Mouse (Mus musculus) embryonic facial prominence, embryonic 15.5 days (tissue): Measurements from ENCODE around the gene Ccser2. TPM values are rescaled to one million over a fixed set of nuclear protein-coding genes. Genes with fewer than 3 reads are reported as not detected.

Experiments used
- ATAC-seq: fragments of 200-750 bp; cut with Nextera tagmentation; 2 replicates; pipeline ENCODE4 v1.8.0; 2017; ENCODE audit warnings: low read depth, moderate TSS enrichment; ENCODE audit not compliant: insufficient number of reproducible peaks, low FRiP score, low TSS enrichment
- H3K27ac ChIP-seq: fragments of 300-500 bp; sonication (generic); replicated peaks from 2 replicates; pipeline ENCODE4 v1.5.1; 2015; ENCODE audit warnings: mild to moderate bottlenecking, inconsistent platforms
- H3K27me3 ChIP-seq: fragments of 300-500 bp; sonication (generic); 2 replicates; pipeline ENCODE4 v1.6.1; 2015; ENCODE audit warnings: inconsistent platforms
- H3K36me3 ChIP-seq: fragments of 300-500 bp; sonication (generic); 2 replicates; pipeline ENCODE4 v1.6.1; 2015; ENCODE audit warnings: mild to moderate bottlenecking, inconsistent platforms
- H3K4me1 ChIP-seq: fragments of 300-500 bp; sonication (generic); 2 replicates; pipeline ENCODE4 v1.6.1; 2015; ENCODE audit warnings: inconsistent platforms
- H3K4me2 ChIP-seq: fragments of 300-500 bp; sonication (generic); replicated peaks from 2 replicates; pipeline ENCODE4 v1.6.1; 2015; ENCODE audit warnings: mild to moderate bottlenecking, inconsistent platforms
- H3K4me3 ChIP-seq: fragments of 300-500 bp; sonication (generic); replicated peaks from 2 replicates; pipeline ENCODE4 v1.5.1; 2015; ENCODE audit warnings: mild to moderate bottlenecking, inconsistent platforms
- H3K9ac ChIP-seq: fragments of 300-500 bp; sonication (generic); 2 replicates; pipeline ENCODE4 v1.6.1; 2015; ENCODE audit warnings: inconsistent platforms
- H3K9me3 ChIP-seq: fragments of 300-500 bp; sonication (generic); replicated peaks from 2 replicates; pipeline ENCODE4 v1.6.1; 2016; ENCODE audit warnings: inconsistent platforms
- WGBS: fragments of 180-500 bp; shearing (Covaris S2); methylation state at CpG from one replicate; pipeline ENCODE4 v1.1.7; 2015; 5-methylcytosine and 5-hydroxymethylcytosine counted together
- polyA plus RNA-seq: library from polyadenylated mRNA; unstranded; fragments of >200 nt; fragmentation: Nextera tagmentation; extraction: Ambion mirVana; gene quantifications from 2 replicates; pipeline ENCODE4 v1.2.1, GENCODE M21; 2015

Gene Ccser2
- polyA plus RNA-seq, 1 experiment from 2014 or later: 51.3 TPM

DNA sequence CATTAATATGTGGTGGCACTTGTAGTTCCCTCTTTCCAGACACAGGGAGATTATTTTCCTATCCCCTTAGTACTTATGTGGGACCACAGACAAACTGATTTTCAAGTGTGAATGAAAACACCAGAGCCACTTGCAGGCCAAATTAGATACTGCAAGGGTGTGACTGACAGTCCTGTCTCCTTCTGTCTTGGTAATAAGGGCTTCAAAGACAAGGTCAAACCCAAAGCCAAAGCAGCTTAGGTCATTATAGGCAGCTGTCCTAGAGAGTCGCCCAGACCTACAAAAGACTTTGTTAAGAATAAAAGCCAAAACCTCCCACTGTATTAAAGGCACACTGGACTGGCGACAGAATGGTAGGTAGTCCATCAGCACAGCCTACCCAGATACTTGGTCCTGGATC is 30.6 kb downstream of the Ccser2 start:
- ATAC-seq: no peak
- Histone ChIP-seq H3K27ac (no peak overlapping the region), H3K4me1 (0 out of 2 replicates have a peak, but pooled peaks cover 7% of the 10 kb centered on the region), H3K9ac (no peak overlapping the region), H3K9me3 (no peaks in the 10 kb centered on the region), H3K4me3 (no peak overlapping the region), H3K36me3 (peaks cover 16% of the 10 kb centered on the region; the same call in 1 of the 2 replicates), H3K27me3 (no peaks in the 10 kb centered on the region), H3K4me2 (no peak overlapping the region)
- WGBS: 77% methylated on average over 2 of the region's 2 CpGs

DNA sequence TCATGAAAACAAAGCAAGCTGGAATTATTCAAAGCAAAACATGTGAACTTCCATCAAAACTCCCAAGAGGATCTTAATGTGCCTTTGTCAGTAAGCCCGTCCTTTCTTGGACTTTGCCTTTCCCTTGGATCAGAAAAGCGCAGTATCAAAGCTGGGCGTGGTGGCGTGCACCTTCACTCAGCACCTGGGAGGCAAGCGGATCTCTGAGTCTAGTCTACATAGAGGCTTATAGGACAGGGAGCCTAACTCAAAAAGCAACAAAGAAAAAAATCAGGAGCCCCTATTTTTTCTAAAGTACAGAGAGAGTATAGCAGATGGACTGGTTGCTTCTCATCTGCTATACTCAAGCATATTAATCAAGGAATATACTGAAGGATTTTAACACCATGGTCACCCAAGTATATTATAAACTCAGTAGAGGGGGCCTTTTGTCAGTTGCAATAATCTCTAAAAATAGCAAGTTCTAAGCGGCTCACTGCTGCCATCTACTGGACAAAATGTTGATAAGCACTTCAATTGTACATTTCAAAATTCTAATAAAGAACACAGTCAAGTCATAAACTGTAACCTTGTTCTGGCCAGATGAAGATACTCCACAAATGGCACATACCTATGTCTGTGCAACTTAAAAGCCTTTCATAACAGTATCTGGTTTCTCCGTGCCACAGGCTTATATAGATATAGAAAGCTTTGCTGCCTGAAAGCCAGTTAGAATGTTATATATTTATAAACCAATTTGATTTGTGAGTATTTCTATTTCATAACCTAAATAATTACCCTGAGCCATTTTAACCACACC is 31.3 kb downstream of the Ccser2 start:
- Histone ChIP-seq H3K36me3 (peaks cover 16% of the 10 kb centered on the region; the same call in 1 of the 2 replicates), H3K4me2 (no peak overlapping the region), H3K27ac (no peak overlapping the region), H3K4me1 (0 out of 2 replicates have a peak, but pooled peaks cover 11% of the 10 kb centered on the region), H3K27me3 (no peaks in the 10 kb centered on the region), H3K4me3 (no peak overlapping the region), H3K9me3 (no peaks in the 10 kb centered on the region), H3K9ac (no peak overlapping the region)
- WGBS: 65% methylated on average over 7 of the region's 7 CpGs
- ATAC-seq: no peak

DNA sequence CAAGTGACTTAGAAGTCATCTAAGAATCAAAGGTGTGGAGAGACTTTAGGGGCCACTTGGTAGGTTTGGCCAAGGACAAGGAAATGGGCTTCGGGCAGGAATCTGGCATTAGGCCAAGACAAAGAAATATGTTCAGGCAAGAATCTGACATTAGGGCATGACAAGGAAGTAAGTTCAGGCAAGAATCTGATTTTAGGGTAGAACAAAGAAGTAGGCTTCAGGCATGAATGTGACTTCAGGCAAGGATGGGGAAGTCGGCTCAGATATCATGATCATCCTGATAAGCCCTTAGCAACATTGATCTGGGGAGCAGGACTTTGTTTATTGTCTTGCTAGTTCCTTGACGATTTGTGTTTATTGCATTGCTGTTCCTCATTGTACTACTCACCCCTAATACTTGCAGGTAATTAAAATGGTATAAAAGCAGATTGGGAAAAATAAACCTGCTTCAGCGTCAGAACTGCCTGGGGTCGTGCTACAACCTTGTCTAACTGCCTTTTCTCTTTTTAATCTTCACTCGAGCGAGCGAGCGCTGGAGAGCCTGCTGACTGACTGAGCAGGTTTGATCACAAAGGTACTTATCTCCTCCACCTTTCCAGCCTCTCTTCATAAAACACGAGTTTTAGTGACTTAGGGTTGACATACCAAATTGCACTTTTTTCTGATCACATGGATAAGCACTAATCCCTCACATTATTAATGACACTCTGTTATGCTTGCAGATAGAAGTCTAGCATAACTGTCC is 35.8 kb downstream of the Ccser2 start:
- WGBS: 59% methylated on average over 10 of the region's 10 CpGs
- H3K4me2 ChIP-seq: no peak overlapping the region
- no peaks in the 10 kb centered on the region for H3K9me3 ChIP-seq
- H3K27ac ChIP-seq: 0 out of 2 replicates have a peak overlapping the region, but pooled peaks have one; percentile 19
- peaks cover under 1% of the 10 kb centered on the region; the same call in 1 of the 2 replicates for H3K36me3 ChIP-seq
- ATAC-seq: no peak
- no peak overlapping the region for H3K9ac ChIP-seq
- 0 out of 2 replicates have a peak, but pooled peaks cover 11% of the 10 kb centered on the region for H3K4me1 ChIP-seq
- no peaks in the 10 kb centered on the region for H3K27me3 ChIP-seq
- no peak overlapping the region for H3K4me3 ChIP-seq

DNA sequence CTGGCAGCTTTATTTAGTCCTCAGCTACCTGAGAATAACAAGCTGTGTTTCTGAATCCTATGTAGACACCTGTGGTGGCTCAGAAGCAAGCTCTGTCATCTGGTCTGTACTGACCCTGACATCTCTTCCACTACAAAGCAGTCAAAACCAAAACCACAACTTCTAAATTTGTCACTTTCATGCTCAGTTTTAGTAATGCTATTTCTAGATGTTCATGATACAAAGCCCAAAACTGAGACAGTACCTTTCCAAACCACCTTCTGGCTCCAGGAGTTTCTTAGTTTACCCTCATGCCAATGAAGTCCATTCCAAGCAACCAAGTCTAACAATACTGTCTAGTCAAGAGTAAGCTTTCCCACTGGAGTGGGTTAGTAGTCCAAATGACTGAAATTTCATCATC is 36.5 kb downstream of the Ccser2 start:
- Histone ChIP-seq H3K9me3 (no peaks in the 10 kb centered on the region), H3K36me3 (no peaks in the 10 kb centered on the region), H3K27me3 (no peaks in the 10 kb centered on the region), H3K4me3 (no peak overlapping the region), H3K9ac (no peak overlapping the region), H3K4me2 (no peak overlapping the region), H3K27ac (no peak overlapping the region), H3K4me1 (0 out of 2 replicates have a peak, but pooled peaks cover 11% of the 10 kb centered on the region)
- no peak for ATAC-seq

DNA sequence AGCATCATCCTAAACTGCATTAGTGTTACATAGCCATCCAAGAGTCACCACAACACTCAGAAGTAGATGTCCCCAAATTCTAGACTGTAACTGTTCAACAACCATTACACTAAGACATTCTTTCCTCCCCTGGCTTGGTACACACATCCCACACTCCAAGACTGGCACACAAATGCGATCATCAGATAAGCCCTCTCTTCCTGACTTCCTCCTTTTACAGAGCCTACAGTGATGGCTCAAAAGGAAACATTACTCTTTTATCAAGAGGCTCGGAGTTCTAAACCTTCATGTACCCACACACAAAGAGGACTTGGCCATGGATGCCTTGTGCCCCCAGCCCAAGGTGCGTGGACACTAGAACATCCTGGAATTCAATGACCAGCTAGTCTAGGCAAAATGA is 45.2 kb downstream of the Ccser2 start:
- Histone ChIP-seq H3K36me3 (peaks cover 8% of the 10 kb centered on the region; the same call in 1 of the 2 replicates), H3K27ac (no peak overlapping the region), H3K9me3 (no peaks in the 10 kb centered on the region), H3K27me3 (no peaks in the 10 kb centered on the region), H3K4me3 (no peak overlapping the region), H3K4me1 (peaks cover 11% of the 10 kb centered on the region; the same call in 1 of the 2 replicates), H3K4me2 (no peak overlapping the region), H3K9ac (no peak overlapping the region)
- ATAC-seq: no peak
- WGBS: 92% methylated on average over 3 of the region's 3 CpGs

DNA sequence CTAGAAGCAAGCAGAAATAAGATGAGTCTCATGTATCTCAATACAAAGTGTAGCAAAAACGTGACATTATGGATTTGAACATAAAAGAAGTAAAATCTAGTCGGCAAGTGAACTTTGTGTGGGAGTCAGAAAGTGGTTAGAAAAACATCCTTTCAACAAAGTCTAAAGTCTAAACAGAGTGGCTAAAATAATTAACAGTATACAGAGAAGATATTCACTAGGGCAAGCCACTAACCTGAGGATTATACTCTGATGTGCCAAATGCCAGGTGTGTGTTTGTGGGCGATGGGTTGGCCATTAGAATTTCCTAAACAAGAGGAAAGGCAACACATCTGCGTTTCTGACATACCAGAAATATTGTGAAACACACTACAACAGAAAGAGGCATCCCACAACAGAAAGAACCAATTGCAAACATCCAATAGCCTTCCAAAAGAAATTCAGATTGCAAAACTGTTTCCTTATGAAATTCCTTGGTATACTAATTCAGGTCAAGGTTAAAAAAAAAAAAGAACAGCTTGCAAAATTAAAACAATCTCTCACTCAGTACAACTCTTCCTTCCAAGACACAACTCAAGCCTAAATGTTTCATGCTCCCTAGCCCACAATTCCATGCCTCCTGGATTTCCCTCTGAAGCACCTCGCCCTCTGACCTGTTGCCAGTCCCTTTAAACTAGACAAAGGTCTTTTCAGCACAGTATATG is 47.1 kb downstream of the Ccser2 start:
- H3K9ac ChIP-seq: no peak overlapping the region
- H3K27me3 ChIP-seq: no peaks in the 10 kb centered on the region
- H3K36me3 ChIP-seq: peaks cover 6% of the 10 kb centered on the region; the same call in 1 of the 2 replicates
- no peaks in the 10 kb centered on the region for H3K9me3 ChIP-seq
- peaks cover 11% of the 10 kb centered on the region; the same call in 1 of the 2 replicates for H3K4me1 ChIP-seq
- no peak for ATAC-seq
- no peak overlapping the region for H3K4me3 ChIP-seq
- H3K4me2 ChIP-seq: no peak overlapping the region
- 75% methylated on average over 5 of the region's 5 CpGs for WGBS
- H3K27ac ChIP-seq: no peak overlapping the region

DNA sequence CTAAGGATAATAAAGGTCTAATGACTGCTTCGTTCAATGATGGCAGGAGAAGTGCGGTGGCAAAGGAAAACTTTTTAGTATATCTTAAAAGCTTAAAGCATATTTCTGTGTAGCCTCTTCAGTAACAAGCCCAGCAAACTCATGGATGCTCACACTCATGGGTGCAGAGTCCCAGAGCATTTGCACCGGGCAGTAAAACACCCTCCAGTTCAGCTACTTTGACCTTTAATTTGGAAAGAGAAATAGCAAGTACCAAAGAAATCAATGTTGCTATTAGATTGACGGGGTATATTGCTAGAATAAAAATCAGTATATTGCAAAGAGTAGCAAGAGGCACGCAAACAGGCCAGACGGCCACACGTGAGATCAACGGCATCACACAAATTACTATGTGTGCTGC is 48.7 kb downstream of the Ccser2 start:
- 83% methylated on average over 8 of the region's 8 CpGs for WGBS
- H3K27me3 ChIP-seq: no peaks in the 10 kb centered on the region
- H3K4me1 ChIP-seq: peaks cover 11% of the 10 kb centered on the region; the same call in 1 of the 2 replicates
- H3K36me3 ChIP-seq: 0 out of 2 replicates have a peak, but pooled peaks cover 4% of the 10 kb centered on the region
- no peak overlapping the region for H3K4me3 ChIP-seq
- H3K27ac ChIP-seq: peak overlapping the region; percentile 84
- no peak overlapping the region for H3K4me2 ChIP-seq
- H3K9ac ChIP-seq: no peak overlapping the region
- no peaks in the 10 kb centered on the region for H3K9me3 ChIP-seq
- ATAC-seq: no peak

DNA sequence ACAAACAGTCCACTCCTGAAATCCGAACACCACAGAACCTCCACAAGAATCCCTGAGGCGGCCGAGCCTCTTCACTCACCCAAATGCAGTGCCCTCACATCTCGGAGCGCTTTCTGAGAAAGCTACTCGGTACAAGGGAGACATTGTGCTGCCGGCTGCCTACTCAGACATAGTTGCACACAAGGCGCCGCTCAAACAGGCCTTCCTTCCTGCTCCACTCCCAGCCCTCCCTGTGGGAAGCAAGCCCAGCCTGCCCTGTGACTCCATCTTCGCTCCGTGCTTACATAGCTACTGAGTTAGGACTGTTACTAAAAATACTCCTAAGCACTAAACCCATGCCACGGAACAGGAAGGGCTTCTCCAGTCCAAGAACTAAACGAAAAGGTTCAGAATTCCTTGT is 49.4 kb downstream of the Ccser2 start:
- ATAC-seq: peak; percentile 88
- peak overlapping the region; percentile 1; the same call in 1 of the 2 replicates for H3K9ac ChIP-seq

DNA sequence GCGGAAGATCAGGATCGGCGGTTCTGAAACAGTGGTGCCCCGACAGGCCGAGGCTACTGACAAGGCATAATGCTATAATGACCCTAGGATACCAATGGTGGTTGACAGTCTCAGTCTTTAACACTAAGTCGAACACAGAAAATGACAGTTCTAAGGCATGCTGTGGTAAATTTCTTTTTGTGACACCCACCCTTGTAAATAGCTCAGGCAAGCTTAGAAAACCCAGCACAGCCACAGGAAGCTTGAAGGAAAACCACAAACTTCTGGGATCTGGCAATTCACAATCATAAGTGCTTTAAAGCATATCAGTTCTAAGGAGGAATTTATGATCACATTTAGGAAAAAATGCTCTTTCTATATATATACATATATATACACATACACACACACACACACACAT is 53.4 kb downstream of the Ccser2 start:
- Histone ChIP-seq H3K27me3 (no peaks in the 10 kb centered on the region), H3K4me1 (peaks cover 11% of the 10 kb centered on the region; the same call in 1 of the 2 replicates), H3K9me3 (no peaks in the 10 kb centered on the region), H3K27ac (no peak overlapping the region), H3K9ac (no peak overlapping the region), H3K36me3 (no peaks in the 10 kb centered on the region), H3K4me3 (no peak overlapping the region), H3K4me2 (no peak overlapping the region)
- no peak for ATAC-seq
- 86% methylated on average over 6 of the region's 6 CpGs for WGBS

More for the DNA sequence above, 49.4 kb downstream of the Ccser2 start:
- no peaks in the 10 kb centered on the region for H3K36me3 ChIP-seq
- WGBS: 5% methylated on average over 13 of the region's 13 CpGs
- peak overlapping the region; percentile 84 for H3K27ac ChIP-seq
- no peaks in the 10 kb centered on the region for H3K27me3 ChIP-seq
- H3K9me3 ChIP-seq: no peaks in the 10 kb centered on the region
- peak overlapping the region; percentile 33 for H3K4me3 ChIP-seq
- peak overlapping the region; percentile 39 for H3K4me2 ChIP-seq
- H3K4me1 ChIP-seq: peaks cover 11% of the 10 kb centered on the region; the same call in 1 of the 2 replicates

DNA sequence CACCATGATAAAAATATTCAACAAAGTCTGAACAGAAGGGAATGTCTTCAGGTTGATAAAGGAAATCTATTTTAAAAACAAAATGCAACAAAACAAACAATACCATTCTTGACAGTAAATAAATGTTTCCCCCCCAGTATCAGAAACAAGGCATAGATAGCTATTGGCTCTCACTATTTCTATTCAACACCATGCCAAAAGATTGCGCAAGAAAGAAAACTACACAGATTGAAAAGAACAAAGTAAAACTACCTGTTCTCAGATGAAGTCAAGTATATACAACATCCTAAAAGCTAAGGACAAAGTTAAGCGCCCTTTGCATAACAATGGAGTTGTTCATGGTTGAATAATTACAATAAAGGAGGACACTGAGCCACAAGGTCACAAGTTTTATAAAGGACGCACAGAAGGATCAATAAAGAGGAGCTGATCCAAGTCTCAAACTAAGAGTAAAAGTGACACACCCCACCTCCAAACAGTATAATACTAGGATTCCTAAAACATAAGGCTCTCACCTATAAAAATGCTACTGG is 54.0 kb downstream of the Ccser2 start:
- Histone ChIP-seq H3K36me3 (no peaks in the 10 kb centered on the region), H3K4me3 (no peak overlapping the region), H3K9me3 (no peaks in the 10 kb centered on the region), H3K4me1 (peaks cover 7% of the 10 kb centered on the region; the same call in 1 of the 2 replicates), H3K9ac (no peak overlapping the region), H3K4me2 (no peak overlapping the region), H3K27ac (no peak overlapping the region), H3K27me3 (no peaks in the 10 kb centered on the region)
- 88% methylated on average over 3 of the region's 3 CpGs for WGBS
- no peak for ATAC-seq
